Mouse (Mus musculus) granulocyte monocyte progenitor cell, adult 5-6 weeks (primary cell): Measurements from ENCODE around the gene E2f1. TPM values are rescaled to one million over a fixed set of nuclear protein-coding genes. Genes with fewer than 3 reads are reported as not detected.

ENCODE experiments used
- ATAC-seq: replicated peaks from 2 replicates; pipeline ENCODE4 v1.8.0; 2016; ENCODE audit warnings: mild to moderate bottlenecking, moderate TSS enrichment, inconsistent platforms; ENCODE audit not compliant: poor library complexity, severe bottlenecking
- total RNA-seq, 2 experiments: library from RNA; stranded (forward) in 1 of 2; stranded (reverse) in 1 of 2; fragments of 200-712, 200-1000 nt in 1 of 2; fragments of >200 nt in 1 of 2; fragmentation: Nextera tagmentation in 1 of 2; gene quantifications; 2 replicates each; pipeline ENCODE4 v1.2.3; 2014 to 2017

The E2f1 gene
- total RNA-seq, 2 experiments from 2014 or later: 7.5 to 32.0 TPM

GRCm38 (mm10) chr2:154552424-154552907 lies 17.2 kb downstream of the E2f1 start:
- peak; percentile 65 for ATAC-seq

GRCm38 (mm10) chr2:154551927-154552326 lies 17.8 kb downstream of the E2f1 start:
- ATAC-seq: peak; percentile 34

DNA sequence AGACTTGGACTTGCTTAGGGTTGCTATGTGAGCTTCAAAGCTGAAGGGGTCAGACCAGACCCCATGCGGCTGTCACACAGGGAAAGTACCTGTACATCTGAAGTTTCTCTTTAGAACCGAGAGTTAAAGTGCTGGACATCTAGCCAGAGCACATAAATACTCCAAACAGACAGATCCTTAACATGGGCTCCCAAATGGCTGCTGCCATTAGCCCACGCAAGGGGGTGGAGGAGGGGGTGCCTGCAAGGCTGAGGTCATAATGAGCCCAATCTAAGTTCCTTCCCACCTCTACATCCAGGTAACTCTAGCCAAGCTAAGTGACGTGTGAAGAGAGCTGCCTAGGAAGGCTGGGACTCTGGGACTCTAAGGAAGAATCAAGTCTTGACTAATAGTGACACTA lies 18.2 kb downstream of the E2f1 start, which contains the start of gene Actl10:
Actl10 (plus strand) TSS at position 301 of the 400 bp plus-strand sequence.
- no peak for ATAC-seq

- no peak for ATAC-seq
Observed at GRCm38 (mm10) chr2:154550937-154551336, 18.8 kb downstream of the E2f1 start.

- no peak for ATAC-seq
Observed at GRCm38 (mm10) chr2:154549886-154550189, 19.9 kb downstream of the E2f1 start.

GRCm38 (mm10) chr2:154549127-154549885 lies 20.4 kb downstream of the E2f1 start:
- peak; percentile 59 for ATAC-seq

DNA sequence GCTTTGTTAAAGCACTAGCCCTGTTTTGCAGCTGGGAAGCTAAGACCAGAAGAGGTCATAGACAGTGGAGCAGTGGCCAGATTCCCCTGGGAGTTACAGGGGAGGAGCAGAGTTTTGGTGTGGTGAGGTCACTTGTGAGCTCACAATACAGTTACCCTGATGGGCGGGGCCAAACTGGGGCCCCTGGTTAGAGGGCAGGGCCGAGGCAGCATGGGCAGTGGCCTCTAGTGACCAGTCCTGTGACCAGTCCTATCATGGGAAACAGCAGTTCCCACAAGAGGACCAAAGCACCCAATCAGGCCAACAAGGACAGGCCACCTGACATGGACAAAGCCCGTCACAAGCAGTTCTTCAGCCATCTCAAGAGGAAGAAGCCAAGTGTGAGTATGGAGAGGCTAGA lies 21.0 kb downstream of the E2f1 start:
- no peak for ATAC-seq

DNA sequence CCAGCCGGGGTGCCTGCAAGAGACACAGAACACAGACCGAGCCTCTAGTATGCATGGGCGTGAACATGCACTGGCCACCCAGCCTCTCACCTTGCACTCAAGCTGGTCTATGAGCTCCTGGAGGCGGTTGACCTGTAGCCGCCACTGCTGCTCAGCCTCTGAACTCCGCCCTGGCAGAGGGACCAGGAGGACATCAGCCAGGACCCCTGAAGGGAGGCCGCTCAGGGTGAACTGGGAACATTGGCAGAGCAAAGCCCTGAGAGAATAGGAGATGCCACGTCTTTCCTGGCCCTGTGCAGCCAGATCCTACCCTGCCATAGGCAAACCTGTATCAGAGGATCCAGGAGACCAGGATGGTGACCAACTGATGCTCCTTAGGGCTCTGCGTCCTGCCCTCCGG lies 23.0 kb downstream of the E2f1 start, which contains the start of gene 1700003F12Rik:
1700003F12Rik (plus strand) TSS at position 375 of the 400 bp plus-strand sequence.
- ATAC-seq: no peak

DNA sequence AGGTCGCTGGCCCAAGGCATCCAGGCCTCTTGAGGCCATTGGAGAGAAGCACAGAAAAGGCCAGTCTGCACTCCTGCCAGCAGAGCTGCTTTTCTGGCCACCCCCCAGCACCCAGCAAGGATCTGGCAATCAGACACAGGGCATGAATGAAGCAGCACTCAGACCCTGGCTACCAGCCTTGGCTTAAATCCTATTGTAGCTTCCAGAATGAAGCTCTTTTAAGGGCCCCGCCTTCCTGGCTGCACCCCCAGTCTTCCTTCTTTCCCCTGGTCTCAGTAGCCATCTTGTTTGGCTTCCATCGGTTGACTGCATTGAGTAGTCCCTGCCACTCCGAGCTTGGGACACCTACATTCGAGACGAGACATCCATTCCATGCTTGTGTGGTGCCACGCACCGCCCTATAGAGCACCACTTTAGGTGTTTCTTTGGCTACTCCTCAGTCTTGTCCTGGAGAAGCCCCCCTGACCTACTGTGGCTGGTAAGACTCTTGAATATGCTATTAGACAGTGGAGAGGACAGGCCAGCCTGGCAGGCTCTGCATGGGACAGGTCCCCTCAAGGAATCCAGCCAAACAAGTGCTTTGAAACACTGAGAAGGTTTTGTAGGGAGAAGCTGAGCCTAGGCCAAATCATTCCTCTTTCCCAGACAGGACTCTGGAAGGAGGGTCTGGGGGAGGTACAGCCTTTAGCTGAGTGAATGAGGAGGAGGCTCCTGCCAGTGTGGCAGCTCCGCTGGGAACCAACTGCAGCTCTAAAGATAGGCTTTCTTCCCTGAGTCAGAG lies 25.9 kb downstream of the E2f1 start:
- ATAC-seq: no peak

DNA sequence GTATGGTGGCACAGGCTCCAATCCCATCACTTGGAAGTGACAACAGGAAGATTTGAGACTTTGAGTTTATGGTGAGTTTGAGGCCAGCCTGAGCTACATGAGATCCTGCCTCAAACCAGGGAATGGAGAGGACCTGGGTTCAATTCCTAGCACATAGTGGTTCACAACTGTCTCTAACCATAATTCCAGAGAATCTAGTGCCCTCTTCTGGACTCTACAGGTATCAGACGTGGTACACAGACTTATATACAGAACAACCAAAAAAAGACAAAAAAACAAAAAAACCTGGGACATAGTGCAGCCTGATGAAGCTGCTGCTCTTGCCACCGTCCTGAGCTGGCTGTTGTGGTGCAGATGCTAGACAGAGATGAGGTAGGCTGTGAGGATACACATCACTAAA lies 28.1 kb downstream of the E2f1 start:
- ATAC-seq: no peak

- ATAC-seq: peak; percentile 61
Observed at GRCm38 (mm10) chr2:154539720-154540119, 30.0 kb downstream of the E2f1 start.

- no peak for ATAC-seq
Observed at GRCm38 (mm10) chr2:154538710-154539109, 31.0 kb downstream of the E2f1 start.

DNA sequence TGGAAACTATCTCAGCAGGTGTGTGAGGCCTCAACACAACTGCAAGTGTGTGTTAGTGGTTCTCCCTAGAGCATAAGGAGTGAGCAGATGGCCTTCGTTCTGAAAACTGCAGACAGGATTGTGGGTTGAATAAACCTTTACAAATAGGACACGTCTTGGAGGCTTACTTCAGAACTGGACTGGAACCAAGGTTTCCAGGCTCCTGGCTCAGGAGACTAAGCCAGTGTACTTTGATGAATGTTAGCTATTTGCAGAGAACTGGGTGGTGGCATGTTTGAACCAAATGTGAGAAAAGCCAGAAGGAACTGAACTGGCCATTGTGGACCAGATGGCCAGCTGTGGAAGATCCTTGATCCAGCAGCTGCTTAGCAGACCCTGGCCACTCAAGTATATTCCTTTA lies 31.4 kb downstream of the E2f1 start:
- no peak for ATAC-seq

DNA sequence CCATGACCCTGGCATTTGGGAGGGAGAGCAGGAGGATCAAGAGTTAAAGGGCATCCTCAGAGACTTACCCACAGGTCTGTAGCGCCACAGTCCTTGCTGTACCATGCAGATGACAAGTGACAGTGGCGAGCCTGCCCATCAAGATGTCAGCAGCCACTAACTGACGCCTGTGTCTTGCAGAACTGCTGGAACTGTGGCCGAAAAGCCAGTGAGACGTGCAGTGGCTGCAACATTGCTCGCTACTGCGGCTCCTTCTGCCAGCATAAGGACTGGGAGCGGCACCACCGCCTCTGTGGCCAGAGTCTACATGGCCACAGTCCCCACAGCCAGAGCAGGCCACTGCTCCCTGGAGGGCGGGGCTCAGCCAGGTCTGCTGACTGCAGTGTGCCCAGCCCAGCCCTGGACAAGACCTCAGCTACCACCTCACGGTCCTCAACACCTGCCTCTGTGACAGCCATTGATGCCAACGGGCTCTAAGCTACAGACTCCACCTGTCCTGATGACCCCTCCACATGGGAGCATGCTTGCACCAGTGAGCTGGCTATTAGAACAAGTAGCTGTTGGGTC lies 34.9 kb downstream of the E2f1 start:
- no peak for ATAC-seq

GRCm38 (mm10) chr2:154532888-154533287 lies 36.8 kb downstream of the E2f1 start:
- ATAC-seq: no peak

DNA sequence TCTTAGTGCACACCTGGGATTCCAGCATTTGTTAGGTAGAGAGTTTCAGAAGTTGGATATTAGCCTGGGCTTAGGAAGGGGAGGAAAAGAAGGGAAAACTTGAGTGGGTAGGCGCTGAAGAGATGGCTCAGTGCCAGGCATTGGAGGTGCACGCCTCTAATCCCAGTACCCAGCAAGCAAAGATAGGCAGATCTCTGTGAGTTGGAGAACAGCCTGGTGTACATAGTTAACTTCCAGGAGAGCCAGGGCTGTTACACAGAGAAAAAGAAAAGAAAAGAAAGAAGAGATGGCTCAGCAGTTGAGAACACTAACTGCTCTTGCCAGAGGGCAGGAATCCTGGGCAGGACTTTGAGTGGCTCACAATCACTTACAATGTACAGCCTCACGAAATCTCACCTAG lies 43.2 kb downstream of the E2f1 start:
- no peak for ATAC-seq

DNA sequence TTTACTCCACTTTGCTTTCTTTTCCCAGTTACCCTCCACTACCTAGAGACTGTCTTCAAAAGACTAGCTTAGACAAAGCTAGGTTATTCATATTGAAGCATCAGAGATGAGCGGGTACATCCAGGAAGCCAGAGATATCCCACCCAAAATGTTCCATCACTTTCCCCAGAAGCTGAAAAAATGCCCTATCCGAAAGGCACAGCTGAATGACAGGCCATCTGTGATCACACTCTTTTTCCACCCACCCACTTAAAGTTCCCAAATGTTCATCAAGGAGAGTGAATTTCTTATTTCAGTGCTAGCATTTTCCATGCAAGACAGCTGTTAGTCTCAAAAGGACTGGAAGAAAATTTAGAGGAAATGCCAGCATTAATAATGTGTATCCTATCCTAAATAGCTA lies 44.4 kb downstream of the E2f1 start:
- ATAC-seq: no peak

- no peak for ATAC-seq
Observed at GRCm38 (mm10) chr2:154522334-154522733, 47.4 kb downstream of the E2f1 start.

DNA sequence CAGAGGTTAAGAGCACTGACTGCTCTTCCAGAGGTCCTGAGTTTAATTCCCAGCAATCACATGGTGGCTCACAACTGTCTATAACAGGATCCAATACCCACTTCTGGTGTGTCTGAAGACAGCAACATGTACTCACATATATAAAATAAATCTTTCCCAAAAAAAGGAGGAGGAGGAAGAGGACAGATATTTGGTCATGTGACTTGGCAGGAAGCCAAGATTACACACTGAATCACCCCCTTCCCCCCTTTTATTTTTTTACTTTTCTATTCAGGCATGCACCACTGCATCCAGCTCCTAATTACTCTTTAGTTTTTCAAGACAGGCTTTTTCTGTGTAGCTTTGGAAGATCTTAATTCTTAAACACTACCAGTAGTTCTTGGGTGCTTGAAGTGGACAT lies 48.2 kb downstream of the E2f1 start:
- no peak for ATAC-seq

DNA sequence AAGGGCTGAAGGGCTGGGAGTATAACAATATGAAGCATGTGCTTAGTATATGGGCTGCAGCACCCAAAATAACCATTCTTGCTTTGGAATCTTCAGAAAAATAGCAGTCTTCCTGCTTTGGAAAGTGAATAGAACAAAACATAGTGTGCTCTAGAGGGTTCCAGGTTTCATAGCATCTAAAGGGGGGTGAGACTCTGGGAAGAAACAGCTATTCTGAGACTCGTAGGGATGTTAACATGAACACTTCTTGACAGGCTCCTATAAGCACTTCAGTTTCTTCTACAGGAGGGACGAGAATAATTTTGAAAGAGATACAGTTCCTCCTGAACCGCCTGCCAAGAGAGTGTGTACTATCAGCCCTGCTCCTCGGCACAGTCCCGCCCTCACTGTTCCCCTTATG lies 52.3 kb downstream of the E2f1 start:
- no peak for ATAC-seq

DNA sequence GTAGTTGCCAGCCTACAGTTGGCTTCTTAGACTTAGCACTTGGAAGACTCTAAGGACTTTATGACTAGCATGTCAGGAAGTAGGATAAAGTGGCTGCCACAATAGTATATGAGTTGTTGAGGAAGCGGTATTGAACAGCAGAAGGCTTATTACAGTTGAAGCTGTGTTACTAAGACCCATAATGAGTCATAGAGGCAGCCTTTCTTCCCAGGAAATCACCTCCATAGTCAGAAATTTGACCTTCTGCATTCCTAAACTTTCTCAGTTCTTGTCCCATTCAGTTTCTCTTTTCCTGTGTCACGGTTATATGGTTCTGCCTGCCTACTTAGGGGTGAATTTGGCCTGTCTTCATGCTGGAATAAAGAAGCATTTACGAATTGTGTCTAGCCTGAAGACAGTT lies 52.7 kb downstream of the E2f1 start:
- ATAC-seq: no peak
